Mouse (Mus musculus) liver, embryonic 12.5 days (tissue): ENCODE data around the gene Nccrp1. TPM values are rescaled to one million over a fixed set of nuclear protein-coding genes. Genes with fewer than 3 reads are reported as not detected.
A peak's percentile ranks its signal among the peaks of the same experiment; 100 is the strongest.

Experiments
- ATAC-seq: fragments of 200-750 bp; cut with Nextera tagmentation; 2 replicates; pipeline ENCODE4 v1.8.0; 2017; ENCODE audit warnings: moderate number of reproducible peaks, mild to moderate bottlenecking, moderate library complexity
- H3K27ac ChIP-seq: fragments of 300-500 bp; sonication (generic); 2 replicates; pipeline ENCODE4 v1.5.1; 2016; ENCODE audit warnings: mild to moderate bottlenecking
- H3K27me3 ChIP-seq: fragments of 300-500 bp; sonication (generic); replicated peaks from 2 replicates; pipeline ENCODE4 v1.6.1; 2016; ENCODE audit warnings: mild to moderate bottlenecking, moderate library complexity
- H3K36me3 ChIP-seq: fragments of 300-500 bp; sonication (generic); 2 replicates; pipeline ENCODE4 v1.6.1; 2016; ENCODE audit warnings: mild to moderate bottlenecking, moderate library complexity
- H3K4me1 ChIP-seq: fragments of 300-500 bp; sonication (generic); 2 replicates; pipeline ENCODE4 v1.6.1; 2016
- H3K4me2 ChIP-seq: fragments of 300-500 bp; sonication (generic); 2 replicates; pipeline ENCODE4 v1.6.1; 2016; ENCODE audit warnings: mild to moderate bottlenecking, moderate library complexity
- H3K4me3 ChIP-seq: fragments of 300-500 bp; sonication (generic); 2 replicates; pipeline ENCODE4 v1.5.1; 2016; ENCODE audit warnings: mild to moderate bottlenecking, moderate library complexity
- H3K9ac ChIP-seq: fragments of 300-500 bp; sonication (generic); 2 replicates; pipeline ENCODE4 v1.6.1; 2016; ENCODE audit warnings: mild to moderate bottlenecking, moderate library complexity
- H3K9me3 ChIP-seq: fragments of 300-500 bp; sonication (generic); replicated peaks from 2 replicates; pipeline ENCODE4 v1.6.1; 2016; ENCODE audit warnings: mild to moderate bottlenecking, moderate library complexity
- WGBS: fragments of 180-500 bp; shearing (Covaris S2); methylation state at CpG from one replicate; pipeline ENCODE4 v1.1.7; 2016; ENCODE audit not compliant: insufficient replicate concordance; 5-methylcytosine and 5-hydroxymethylcytosine counted together
- polyA plus RNA-seq: library from polyadenylated mRNA; unstranded; fragments of >200 nt; fragmentation: Nextera tagmentation; extraction: Ambion mirVana; gene quantifications from 2 replicates; pipeline ENCODE4 v1.2.1, GENCODE M21; 2016

The Nccrp1 gene
- polyA plus RNA-seq, 1 experiment from 2014 or later = not detected

- Histone ChIP-seq H3K36me3 (peaks cover 77% of the 10 kb centered on the region), H3K27me3 (no peaks in the 10 kb centered on the region), H3K27ac (no peak overlapping the region), H3K4me3 (no peak overlapping the region), H3K4me2 (no peak overlapping the region), H3K4me1 (peaks cover 33% of the 10 kb centered on the region), H3K9me3 (no peaks in the 10 kb centered on the region), H3K9ac (no peak overlapping the region)
- no peak for ATAC-seq
- 58% methylated on average over 4 of the region's 4 CpGs for WGBS
Observed at GRCm38 (mm10) chr7:28567539-28567938, 20.5 kb upstream of the Nccrp1 start.

DNA sequence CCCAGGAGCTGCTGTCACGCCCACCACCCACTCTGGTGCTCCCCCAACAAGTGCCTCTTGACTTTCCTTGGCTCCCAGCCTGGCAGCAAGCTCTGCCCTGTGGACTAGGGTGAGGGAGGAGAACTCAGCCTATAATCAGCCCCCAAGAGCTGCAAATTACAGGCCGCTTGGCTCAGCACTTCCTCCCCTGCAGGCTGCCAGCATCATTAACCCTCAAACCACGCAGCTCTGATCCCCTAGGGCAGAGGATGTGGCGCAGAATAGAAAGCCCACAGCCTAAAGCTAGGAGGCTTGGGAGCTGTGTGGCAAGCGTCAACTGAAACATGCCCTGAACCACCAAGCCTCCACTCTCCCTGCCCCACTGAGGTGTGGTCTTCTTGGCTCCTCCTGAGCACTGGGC lies 18.4 kb upstream of the Nccrp1 start:
- no peak for ATAC-seq
- no peak overlapping the region for H3K4me3 ChIP-seq
- no peaks in the 10 kb centered on the region for H3K27me3 ChIP-seq
- H3K27ac ChIP-seq = no peak overlapping the region
- no peak overlapping the region for H3K4me2 ChIP-seq
- peaks cover 95% of the 10 kb centered on the region for H3K36me3 ChIP-seq
- H3K9ac ChIP-seq = no peak overlapping the region
- WGBS = 71% methylated on average over 5 of the region's 5 CpGs
- H3K9me3 ChIP-seq = no peaks in the 10 kb centered on the region
- H3K4me1 ChIP-seq = peaks cover 12% of the 10 kb centered on the region

- peaks cover 94% of the 10 kb centered on the region for H3K36me3 ChIP-seq
- no peak overlapping the region for H3K4me3 ChIP-seq
- peaks cover 16% of the 10 kb centered on the region for H3K4me1 ChIP-seq
- no peak overlapping the region for H3K27ac ChIP-seq
- H3K9ac ChIP-seq = no peak overlapping the region
- H3K9me3 ChIP-seq = no peaks in the 10 kb centered on the region
- H3K27me3 ChIP-seq = no peaks in the 10 kb centered on the region
- no peak for ATAC-seq
- WGBS = 91% methylated on average over 13 of the region's 13 CpGs
- no peak overlapping the region for H3K4me2 ChIP-seq
Observed at GRCm38 (mm10) chr7:28562951-28563350, 15.9 kb upstream of the Nccrp1 start.

DNA sequence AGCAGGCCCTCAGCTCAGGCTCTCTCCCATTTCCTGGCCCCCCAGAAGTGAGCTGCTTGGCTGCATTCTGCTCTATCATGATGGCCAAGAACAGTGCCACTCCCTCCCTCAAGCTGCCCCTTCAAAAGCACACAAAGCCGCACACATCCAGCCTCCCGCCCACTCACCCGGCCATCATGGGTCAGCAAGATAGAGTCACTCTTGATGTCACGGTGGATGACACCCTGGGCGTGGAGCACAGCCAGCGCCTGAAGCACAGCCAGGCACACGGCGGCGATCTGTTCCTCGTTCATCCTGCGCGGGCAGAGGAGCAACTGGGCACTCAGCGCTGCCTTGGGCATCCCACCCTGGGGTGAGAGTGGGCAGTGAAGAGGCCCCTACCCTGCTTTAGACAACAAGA lies 15.3 kb upstream of the Nccrp1 start:
- Histone ChIP-seq H3K27me3 (no peaks in the 10 kb centered on the region), H3K4me1 (peaks cover 18% of the 10 kb centered on the region), H3K4me3 (no peak overlapping the region), H3K27ac (no peak overlapping the region), H3K9me3 (no peaks in the 10 kb centered on the region), H3K36me3 (peaks cover 90% of the 10 kb centered on the region), H3K9ac (no peak overlapping the region), H3K4me2 (no peak overlapping the region)
- 79% methylated on average over 13 of the region's 13 CpGs for WGBS
- no peak for ATAC-seq

- Histone ChIP-seq H3K4me1 (peaks cover 20% of the 10 kb centered on the region), H3K27me3 (no peaks in the 10 kb centered on the region), H3K4me3 (no peak overlapping the region), H3K4me2 (no peak overlapping the region), H3K9ac (no peak overlapping the region), H3K27ac (no peak overlapping the region), H3K9me3 (no peaks in the 10 kb centered on the region), H3K36me3 (peaks cover 86% of the 10 kb centered on the region)
- WGBS = 83% methylated on average over 11 of the region's 11 CpGs
- no peak for ATAC-seq
Observed at GRCm38 (mm10) chr7:28561967-28562366, 14.9 kb upstream of the Nccrp1 start.

- H3K4me3 ChIP-seq = no peak overlapping the region
- WGBS = 83% methylated on average over 10 of the region's 10 CpGs
- no peaks in the 10 kb centered on the region for H3K27me3 ChIP-seq
- H3K9me3 ChIP-seq = no peaks in the 10 kb centered on the region
- ATAC-seq = no peak
- peaks cover 31% of the 10 kb centered on the region for H3K4me1 ChIP-seq
- no peak overlapping the region for H3K9ac ChIP-seq
- no peak overlapping the region for H3K27ac ChIP-seq
- H3K4me2 ChIP-seq = no peak overlapping the region
- peaks cover 75% of the 10 kb centered on the region for H3K36me3 ChIP-seq
Observed at GRCm38 (mm10) chr7:28560856-28561255, 13.8 kb upstream of the Nccrp1 start.

DNA sequence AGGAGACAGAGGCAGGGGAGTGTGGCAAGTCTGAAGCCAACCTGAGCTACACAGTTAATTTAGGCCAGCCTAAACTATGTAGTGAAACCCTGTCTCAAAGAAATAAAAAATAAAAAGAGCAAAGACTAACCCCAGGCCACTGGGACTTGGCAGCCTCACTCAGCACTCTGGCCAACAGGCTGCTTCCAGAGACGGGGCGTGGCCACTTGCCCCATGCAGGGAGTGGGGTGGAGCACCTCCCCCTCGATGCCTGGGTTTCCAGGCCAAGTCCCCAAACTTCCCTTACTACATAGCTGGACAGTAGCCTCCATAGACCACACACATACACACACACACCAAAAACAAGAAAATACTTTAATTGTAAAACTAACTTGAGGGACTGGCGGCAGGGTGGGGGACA lies 11.4 kb upstream of the Nccrp1 start:
- 47% methylated on average over 4 of the region's 4 CpGs for WGBS
- peaks cover 34% of the 10 kb centered on the region for H3K4me1 ChIP-seq
- no peak overlapping the region for H3K27ac ChIP-seq
- H3K4me2 ChIP-seq = no peak overlapping the region
- no peaks in the 10 kb centered on the region for H3K27me3 ChIP-seq
- H3K36me3 ChIP-seq = peaks cover 51% of the 10 kb centered on the region
- no peak for ATAC-seq
- no peak overlapping the region for H3K9ac ChIP-seq
- H3K4me3 ChIP-seq = no peak overlapping the region
- H3K9me3 ChIP-seq = no peaks in the 10 kb centered on the region

DNA sequence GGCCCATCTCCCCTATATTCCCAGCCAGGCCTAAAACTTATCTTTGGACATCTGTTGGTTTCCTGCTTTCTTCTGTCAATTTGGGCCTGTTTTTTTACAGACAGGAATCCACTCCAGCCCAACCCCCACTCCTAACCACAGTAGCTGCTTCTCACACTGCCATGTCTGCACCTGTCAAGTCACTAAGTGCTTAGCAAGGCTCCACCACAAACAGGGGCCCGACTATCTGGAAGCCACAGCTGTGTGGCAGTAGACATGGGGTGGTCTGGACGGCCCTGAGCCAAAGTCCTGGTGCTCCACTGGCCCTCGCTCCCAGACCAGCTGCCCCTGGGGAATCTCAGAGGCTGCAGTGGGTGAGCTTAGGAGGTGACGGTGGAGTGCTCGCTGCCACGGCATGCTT lies 10.7 kb upstream of the Nccrp1 start:
- H3K27me3 ChIP-seq = no peaks in the 10 kb centered on the region
- peaks cover 43% of the 10 kb centered on the region for H3K36me3 ChIP-seq
- no peak overlapping the region for H3K9ac ChIP-seq
- H3K27ac ChIP-seq = 0 out of 2 replicates have a peak overlapping the region, but pooled peaks have one; percentile 28
- no peak overlapping the region for H3K4me2 ChIP-seq
- no peak overlapping the region for H3K4me3 ChIP-seq
- ATAC-seq = no peak; the same call in 1 of the 2 replicates
- peaks cover 34% of the 10 kb centered on the region for H3K4me1 ChIP-seq
- H3K9me3 ChIP-seq = no peaks in the 10 kb centered on the region
- 26% methylated on average over 6 of the region's 6 CpGs for whole genome bisulfite sequencing

GRCm38 (mm10) chr7:28557069-28557468 lies 10.0 kb upstream of the Nccrp1 start:
- Histone ChIP-seq H3K4me2 (no peak overlapping the region), H3K36me3 (peaks cover 37% of the 10 kb centered on the region), H3K4me1 (peaks cover 34% of the 10 kb centered on the region), H3K27ac (no peak overlapping the region), H3K9me3 (no peaks in the 10 kb centered on the region), H3K27me3 (no peaks in the 10 kb centered on the region), H3K9ac (no peak overlapping the region), H3K4me3 (no peak overlapping the region)
- WGBS = 62% methylated on average over 5 of the region's 5 CpGs
- no peak for ATAC-seq

DNA sequence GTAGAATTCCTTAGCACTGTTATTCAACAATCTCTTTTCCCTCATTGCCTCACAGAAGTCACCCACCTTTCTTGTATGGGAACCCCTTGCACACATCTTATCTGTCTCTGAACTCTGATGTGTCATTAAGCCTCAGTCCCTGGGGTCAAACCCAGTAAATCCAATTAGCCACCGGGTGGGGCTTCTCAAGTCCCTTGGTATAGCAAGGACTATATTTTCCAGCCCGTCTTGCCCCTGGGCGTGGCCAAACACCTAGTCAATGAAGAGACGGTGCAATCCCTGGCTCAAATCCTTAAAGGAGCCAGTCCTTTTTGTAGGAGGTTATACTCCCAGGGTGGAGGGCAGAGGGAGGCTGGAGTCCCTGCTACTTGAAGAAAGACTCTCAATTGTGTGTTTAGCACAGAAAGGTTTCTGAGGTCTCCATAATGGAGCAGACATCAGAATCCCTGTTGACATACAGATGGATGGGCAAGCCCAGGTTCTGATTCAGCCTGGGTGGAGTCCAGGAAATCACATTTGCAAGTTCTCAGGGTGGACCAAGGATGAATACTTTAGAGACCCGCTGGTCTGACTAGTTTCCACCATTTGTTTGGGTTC lies 9.0 kb upstream of the Nccrp1 start:
- H3K4me3 ChIP-seq = no peak overlapping the region
- H3K27ac ChIP-seq = no peak overlapping the region
- no peaks in the 10 kb centered on the region for H3K9me3 ChIP-seq
- H3K9ac ChIP-seq = no peak overlapping the region
- WGBS = 26% methylated on average over 5 of the region's 5 CpGs
- H3K27me3 ChIP-seq = no peaks in the 10 kb centered on the region
- H3K4me1 ChIP-seq = peaks cover 34% of the 10 kb centered on the region
- ATAC-seq = no peak
- H3K36me3 ChIP-seq = peaks cover 30% of the 10 kb centered on the region
- H3K4me2 ChIP-seq = no peak overlapping the region

DNA sequence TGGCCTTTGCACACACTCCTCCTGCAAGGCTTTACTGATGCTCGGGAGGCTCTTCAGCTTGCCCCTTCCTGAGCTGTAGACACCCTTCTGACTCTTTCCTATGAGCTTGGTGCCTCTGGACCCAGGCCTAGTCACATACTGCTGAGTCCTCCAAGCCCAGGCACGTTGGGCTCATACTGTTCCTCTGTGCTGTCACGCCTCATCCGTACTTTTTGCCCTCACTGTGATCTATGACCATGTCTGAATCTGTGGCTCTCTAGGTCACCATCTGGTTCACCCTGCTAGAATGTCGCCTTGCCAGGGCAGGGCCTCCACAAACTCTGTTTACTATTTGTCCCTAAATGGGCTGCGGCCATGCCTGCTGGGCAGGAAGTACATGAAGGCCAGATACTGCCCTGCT lies 6.0 kb upstream of the Nccrp1 start:
- no peak for ATAC-seq
- H3K36me3 ChIP-seq = peaks cover 3% of the 10 kb centered on the region; the same call in 1 of the 2 replicates
- H3K4me1 ChIP-seq = peaks cover 20% of the 10 kb centered on the region
- H3K9me3 ChIP-seq = no peaks in the 10 kb centered on the region
- 79% methylated on average over 6 of the region's 6 CpGs for WGBS
- peaks cover 4% of the 10 kb centered on the region; the same call in 1 of the 2 replicates for H3K27me3 ChIP-seq
- H3K27ac ChIP-seq = no peak overlapping the region
- no peak overlapping the region for H3K4me3 ChIP-seq
- H3K4me2 ChIP-seq = no peak overlapping the region
- H3K9ac ChIP-seq = no peak overlapping the region

GRCm38 (mm10) chr7:28547628-28548027 lies 574 bp upstream of the Nccrp1 start:
- Histone ChIP-seq H3K4me3 (no peak overlapping the region), H3K9ac (no peak overlapping the region), H3K4me2 (peak overlapping the region; percentile 37; the same call in 1 of the 2 replicates), H3K9me3 (no peaks in the 10 kb centered on the region), H3K27ac (no peak overlapping the region), H3K36me3 (no peaks in the 10 kb centered on the region), H3K27me3 (peaks cover 54% of the 10 kb centered on the region), H3K4me1 (peaks cover 15% of the 10 kb centered on the region)
- no peak for ATAC-seq
- WGBS = 31% methylated on average over 7 of the region's 7 CpGs

DNA sequence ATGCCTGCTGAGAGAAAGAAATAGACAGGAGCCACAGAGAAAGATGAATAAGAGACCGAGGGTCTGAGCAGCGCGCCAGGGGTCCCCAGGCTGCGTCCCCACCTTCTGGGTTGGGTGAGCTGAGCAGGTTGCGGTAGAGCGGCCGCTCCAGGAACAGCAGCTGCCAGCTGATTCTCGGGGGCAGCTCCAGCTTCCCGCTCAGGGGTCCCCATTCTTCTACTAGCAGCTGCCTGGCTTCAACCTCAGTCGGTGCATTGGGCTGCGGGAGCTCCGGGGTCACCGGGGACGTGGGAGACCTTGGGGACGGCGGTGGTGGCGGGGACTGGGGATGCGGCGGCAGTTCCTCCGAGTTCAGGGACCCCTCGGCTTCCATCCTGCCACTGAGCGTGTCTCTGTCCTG lies 405 bp downstream of the Nccrp1 start:
- 0 out of 2 replicates have a peak overlapping the region, but pooled peaks have one; percentile 4 for H3K4me3 ChIP-seq
- peaks cover 54% of the 10 kb centered on the region for H3K27me3 ChIP-seq
- WGBS = 1% methylated on average over 22 of the region's 22 CpGs
- ATAC-seq = no peak
- H3K9ac ChIP-seq = no peak overlapping the region
- H3K4me1 ChIP-seq = peaks cover 15% of the 10 kb centered on the region
- no peak overlapping the region for H3K27ac ChIP-seq
- H3K4me2 ChIP-seq = peak overlapping the region; percentile 37
- H3K9me3 ChIP-seq = no peaks in the 10 kb centered on the region
- no peaks in the 10 kb centered on the region for H3K36me3 ChIP-seq
